Mouse (Mus musculus) myocyte (in vitro differentiated cells): ENCODE measurements at regions not wholly inside any gene's neighbourhood (a gene's known extent, or its start where the extent isn't known, plus 50 kb on each side); places are given as distances from the start of the nearest gene placed in this dataset.
A peak's percentile ranks its signal among the peaks of the same experiment; 100 is the strongest.

Experiments
- H3K27me3 ChIP-seq: one replicate; pipeline ENCODE4 v1.6.1; 2011; ENCODE audit not compliant: control insufficient read depth, insufficient read depth, insufficient read length
- H3K36me3 ChIP-seq: one replicate; pipeline ENCODE4 v1.6.1; 2011; ENCODE audit not compliant: control insufficient read depth, insufficient read depth
- H3K4me2 ChIP-seq: one replicate; pipeline ENCODE4 v1.6.1; 2011; ENCODE audit warnings: low read depth, control low read depth
- H3K4me3 ChIP-seq: one replicate; pipeline ENCODE4 v1.5.1; 2011; ENCODE audit warnings: mild to moderate bottlenecking, control low read depth, moderate library complexity
- H3K79me2 ChIP-seq: one replicate; pipeline ENCODE4 v1.6.1; 2011; ENCODE audit not compliant: control insufficient read depth, insufficient read depth
- H3ac ChIP-seq: one replicate; pipeline ENCODE4 v1.6.1; 2011; ENCODE audit not compliant: control insufficient read depth, insufficient read length
- CEBPB ChIP-seq: IDR thresholded peaks from 2 replicates; pipeline ENCODE4 v1.6.1; 2011; ENCODE audit warnings: mild to moderate bottlenecking, moderate library complexity; ENCODE audit not compliant: poor library complexity, insufficient read depth, severe bottlenecking
- E2F4 ChIP-seq: IDR thresholded peaks from one replicate; pipeline ENCODE4 v1.6.1; 2011; ENCODE audit warnings: mild to moderate bottlenecking, control low read depth, moderate library complexity; ENCODE audit not compliant: insufficient read depth
- MAX ChIP-seq: IDR thresholded peaks from one replicate; pipeline ENCODE4 v1.6.1; 2011; ENCODE audit warnings: low read depth, mild to moderate bottlenecking, control low read depth
- MYOD1 ChIP-seq, 3 experiments: IDR thresholded peaks; one replicate each; pipeline ENCODE4 v1.6.1; 2011; ENCODE audit warnings: control low read depth in 2 of 3, low read depth in 2 of 3, mild to moderate bottlenecking in 2 of 3, moderate library complexity in 1 of 3; ENCODE audit not compliant: insufficient read length in 2 of 3, control insufficient read depth in 1 of 3
- MYOG ChIP-seq, 3 experiments: IDR thresholded peaks; one replicate each; pipeline ENCODE4 v1.6.1; 2011; ENCODE audit warnings: control low read depth in 2 of 3, low read depth in 2 of 3, mild to moderate bottlenecking in 2 of 3; ENCODE audit not compliant: insufficient read length in 2 of 3, control insufficient read depth in 1 of 3, insufficient read depth in 1 of 3
- POLR2A ChIP-seq: IDR thresholded peaks from one replicate; pipeline ENCODE4 v1.6.1; 2011; ENCODE audit warnings: low read depth, mild to moderate bottlenecking, control low read depth, moderate library complexity; ENCODE audit not compliant: insufficient read length
- POLR2AphosphoS2 ChIP-seq: IDR thresholded peaks from one replicate; pipeline ENCODE4 v1.6.1; 2011; ENCODE audit warnings: low read depth, control low read depth; ENCODE audit not compliant: insufficient read length
- REST ChIP-seq: IDR thresholded peaks from one replicate; pipeline ENCODE4 v1.6.1; 2011; ENCODE audit warnings: mild to moderate bottlenecking, control low read depth, moderate library complexity; ENCODE audit not compliant: insufficient read depth, insufficient read length
- SRF ChIP-seq: IDR thresholded peaks from one replicate; pipeline ENCODE4 v1.6.1; 2011; ENCODE audit warnings: low read depth; ENCODE audit not compliant: control insufficient read depth, insufficient read length
- TCF12 ChIP-seq: IDR thresholded peaks from one replicate; pipeline ENCODE4 v1.6.1; 2011; ENCODE audit warnings: mild to moderate bottlenecking, control low read depth; ENCODE audit not compliant: poor library complexity, insufficient read depth, severe bottlenecking
- TCF3 ChIP-seq: IDR thresholded peaks from one replicate; pipeline ENCODE4 v1.6.1; 2011; ENCODE audit warnings: low read depth, control low read depth; ENCODE audit not compliant: insufficient read length
- USF1 ChIP-seq: IDR thresholded peaks from one replicate; pipeline ENCODE4 v1.6.1; 2011; ENCODE audit warnings: low read depth, mild to moderate bottlenecking, control low read depth, moderate library complexity

GRCm38 (mm10) chr7:74734941-74735340, 180.4 kb upstream of the Slco3a1 start:
- Histone ChIP-seq H3K4me3 (no peak overlapping the region), H3K27me3 (no peaks in the 10 kb centered on the region), H3K79me2 (no peaks in the 10 kb centered on the region), H3K4me2 (no peak overlapping the region), H3ac (no peak overlapping the region), H3K36me3 (no peaks in the 10 kb centered on the region)
- TF ChIP-seq TCF3 (no peak), USF1 (no peak), E2F4 (no peak), POLR2AphosphoS2 (no peak), SRF (no peak), POLR2A (no peak), MYOG (IDR thresholded peaks at IDR 0.05; ENCODE audit: control insufficient read depth in 1 of 3, insufficient read depth in 1 of 3, insufficient read length in 2 of 3, low read depth in 2 of 3) (no peak), MYOD1 (IDR thresholded peaks at IDR 0.05; ENCODE audit: control insufficient read depth in 1 of 3, insufficient read length in 2 of 3, low read depth in 2 of 3) (no peak), TCF12 (no peak), CEBPB (no peak), REST (no peak), MAX (no peak)

- H3K4me2 ChIP-seq = no peak overlapping the region
- TF ChIP-seq CEBPB (no peak), E2F4 (no peak), MAX (no peak), TCF3 (no peak)
Measured at GRCm38 (mm10) chr7:74726324-74726991, 171.9 kb upstream of the Slco3a1 start.

GRCm38 (mm10) chr7:74719321-74719720, 164.7 kb upstream of the Slco3a1 start:
- no peaks in the 10 kb centered on the region for H3K79me2 ChIP-seq
- H3K36me3 ChIP-seq = no peaks in the 10 kb centered on the region
- H3ac ChIP-seq = no peak overlapping the region
- no peak for TF ChIP-seq TCF12
- no peak for TF ChIP-seq MYOD1 (IDR thresholded peaks at IDR 0.05; ENCODE audit: control insufficient read depth in 1 of 3, insufficient read length in 2 of 3, low read depth in 2 of 3)
- TF ChIP-seq TCF3 = no peak
- TF ChIP-seq USF1 = no peak
- H3K4me3 ChIP-seq = no peak overlapping the region
- H3K4me2 ChIP-seq = no peak overlapping the region
- no peaks in the 10 kb centered on the region for H3K27me3 ChIP-seq

More at GRCm38 (mm10) chr7:74726324-74726991, 171.9 kb upstream of the Slco3a1 start:
- Histone ChIP-seq H3K27me3 (no peaks in the 10 kb centered on the region), H3K4me3 (no peak overlapping the region), H3K36me3 (no peaks in the 10 kb centered on the region), H3K79me2 (no peaks in the 10 kb centered on the region), H3ac (no peak overlapping the region)

DNA sequence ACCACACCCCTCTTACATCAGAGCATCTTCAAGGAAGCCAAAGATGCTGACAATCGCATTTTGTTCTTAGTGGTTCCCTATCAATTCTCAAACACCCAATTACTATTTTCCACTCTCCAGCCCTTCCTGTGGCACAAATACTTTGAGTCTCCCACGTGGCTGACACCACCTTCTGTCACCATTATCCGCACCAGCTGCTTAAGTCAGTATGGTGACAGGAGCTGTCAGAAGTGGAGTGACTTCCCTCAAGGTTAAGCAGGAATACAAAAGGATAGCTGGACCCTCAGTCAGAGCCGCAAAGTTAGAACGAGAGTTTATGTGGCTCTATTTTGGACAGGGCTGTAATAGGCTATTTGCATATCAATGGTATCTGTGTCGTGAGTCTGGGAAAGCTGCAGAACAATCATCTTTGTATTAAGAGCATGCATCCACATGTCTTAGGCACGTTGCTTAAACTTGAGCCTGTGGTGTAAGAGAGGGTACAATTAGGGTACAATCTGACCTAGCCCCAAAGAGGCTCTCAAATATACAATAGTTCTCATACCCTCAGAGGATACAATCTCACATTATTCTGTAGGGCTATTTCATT, 155.5 kb upstream of the Slco3a1 start:
- no peak for TF ChIP-seq POLR2A
- peak in 1 of 3 experiments; percentile 3 for TF ChIP-seq MYOD1 (IDR thresholded peaks at IDR 0.05; ENCODE audit: control insufficient read depth in 1 of 3, insufficient read length in 2 of 3, low read depth in 2 of 3)
- no peak for TF ChIP-seq MYOG (IDR thresholded peaks at IDR 0.05; ENCODE audit: control insufficient read depth in 1 of 3, insufficient read depth in 1 of 3, insufficient read length in 2 of 3, low read depth in 2 of 3)
- H3K4me3 ChIP-seq = no peak overlapping the region
- no peak overlapping the region for H3ac ChIP-seq
- no peak overlapping the region for H3K4me2 ChIP-seq
- no peaks in the 10 kb centered on the region for H3K79me2 ChIP-seq
- H3K36me3 ChIP-seq = no peaks in the 10 kb centered on the region
- H3K27me3 ChIP-seq = no peaks in the 10 kb centered on the region

DNA sequence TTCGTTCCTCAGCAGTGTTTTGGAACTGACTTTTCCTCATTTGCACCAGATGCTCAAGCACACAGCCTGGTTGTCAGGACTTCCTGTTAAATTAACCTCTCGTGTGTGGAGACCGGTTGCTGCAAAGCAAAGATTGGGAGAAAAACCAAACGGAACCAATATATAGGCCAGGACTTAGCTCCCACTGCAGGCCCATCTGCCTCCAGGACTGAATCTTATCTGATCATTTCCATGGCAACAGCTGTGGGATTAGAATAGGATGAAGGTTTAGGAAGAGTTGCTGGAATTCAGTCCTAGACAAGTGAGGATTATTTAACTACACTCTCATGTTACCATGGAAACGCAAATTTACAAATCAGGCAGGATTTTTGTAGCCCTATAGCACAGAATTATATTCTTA, 154.4 kb upstream of the Slco3a1 start:
- Histone ChIP-seq H3K79me2 (no peaks in the 10 kb centered on the region), H3K27me3 (no peaks in the 10 kb centered on the region), H3ac (no peak overlapping the region), H3K4me2 (no peak overlapping the region), H3K4me3 (no peak overlapping the region), H3K36me3 (no peaks in the 10 kb centered on the region)
- TF ChIP-seq TCF12 (no peak), POLR2A (no peak), USF1 (no peak), POLR2AphosphoS2 (no peak), CEBPB (no peak), SRF (no peak), MAX (no peak), MYOG (IDR thresholded peaks at IDR 0.05; ENCODE audit: control insufficient read depth in 1 of 3, insufficient read depth in 1 of 3, insufficient read length in 2 of 3, low read depth in 2 of 3) (no peak), REST (no peak), TCF3 (no peak), MYOD1 (IDR thresholded peaks at IDR 0.05; ENCODE audit: control insufficient read depth in 1 of 3, insufficient read length in 2 of 3, low read depth in 2 of 3) (no peak), E2F4 (no peak)
